Mouse (Mus musculus): Measurements from ENCODE around the gene Dio1.

The Dio1 gene

DNA sequence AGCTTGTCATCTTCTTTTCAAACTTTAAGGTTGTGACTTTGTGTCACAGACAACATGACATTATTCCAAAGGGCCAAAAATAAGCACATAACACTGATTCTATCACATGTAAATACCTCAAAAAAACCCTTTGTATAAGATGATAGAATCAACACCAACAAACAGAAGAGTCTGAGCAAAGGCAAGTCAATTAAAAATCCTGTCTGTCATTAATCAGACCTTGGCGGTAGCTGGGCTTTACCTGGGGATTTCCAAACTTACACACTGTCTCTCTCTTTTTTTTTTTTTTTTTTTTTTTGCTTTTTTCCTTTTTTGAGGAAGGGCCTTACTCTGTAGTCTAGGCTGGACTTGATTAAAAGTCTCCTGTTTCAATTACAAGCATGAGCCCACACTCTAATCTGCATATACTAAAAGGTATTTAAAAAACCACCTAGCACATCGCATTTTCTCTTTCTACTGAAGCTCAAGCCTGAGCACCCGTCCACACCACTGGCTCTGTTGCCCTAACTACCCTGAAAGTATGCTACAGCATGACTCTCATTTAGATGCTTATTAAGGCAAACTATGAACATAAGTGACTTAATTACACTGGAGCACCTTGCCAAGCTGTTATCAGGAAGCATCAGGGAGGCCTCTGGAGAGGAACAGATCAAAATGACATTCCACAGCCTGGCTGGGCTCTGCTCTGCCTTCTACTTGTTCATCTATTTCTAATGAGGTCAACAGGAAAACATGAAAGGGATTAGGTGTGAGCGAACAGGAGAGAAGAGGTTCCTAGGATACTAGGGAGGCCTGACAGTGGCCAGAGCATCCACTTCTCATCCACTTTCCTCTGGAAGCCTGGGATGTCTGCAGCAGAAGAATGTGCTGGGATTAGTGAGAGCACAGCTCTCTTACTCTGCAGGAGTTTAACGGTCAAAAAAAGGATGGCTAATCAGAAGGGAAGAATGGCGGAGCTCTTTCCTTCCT, 63.3 kb downstream of the Dio1 start:
- no peak for DNase-seq
